Mouse (Mus musculus) stomach, postnatal 0 days (tissue): ENCODE measurements around the gene Tnni1. TPM values are rescaled to one million over a fixed set of nuclear protein-coding genes. Genes with fewer than 3 reads are reported as not detected.

Source experiments
- ATAC-seq: fragments of 200-750 bp; cut with Nextera tagmentation; 2 replicates; pipeline ENCODE4 v1.8.0; 2017; ENCODE audit not compliant: low FRiP score, low TSS enrichment
- DNase-seq: peaks from one replicate; pipeline ENCODE4 v3.0.0-alpha.2; 2016; ENCODE audit warnings: low spot score
- H3K27ac ChIP-seq: fragments of 300-500 bp; sonication (generic); replicated peaks from 2 replicates; pipeline ENCODE4 v1.5.1; 2014; ENCODE audit warnings: mild to moderate bottlenecking, control low read depth
- H3K27me3 ChIP-seq: fragments of 300-500 bp; sonication (generic); 2 replicates; pipeline ENCODE4 v1.6.1; 2014; ENCODE audit warnings: low read length; ENCODE audit not compliant: control insufficient read depth, insufficient read depth
- H3K36me3 ChIP-seq: fragments of 300-500 bp; sonication (generic); 2 replicates; pipeline ENCODE4 v1.6.1; 2014; ENCODE audit warnings: low read length, mixed read lengths; ENCODE audit not compliant: control insufficient read depth, insufficient read depth
- H3K4me1 ChIP-seq: fragments of 300-500 bp; sonication (generic); replicated peaks from 2 replicates; pipeline ENCODE4 v1.6.1; 2014; ENCODE audit warnings: antibody characterized with exemption; ENCODE audit not compliant: control insufficient read depth, insufficient read depth
- H3K4me2 ChIP-seq: fragments of 300-500 bp; sonication (generic); replicated peaks from 2 replicates; pipeline ENCODE4 v1.6.1; 2014; ENCODE audit warnings: low read depth, mild to moderate bottlenecking, control low read depth, moderate library complexity
- H3K4me3 ChIP-seq: fragments of 300-500 bp; sonication (generic); 2 replicates; pipeline ENCODE4 v1.5.1; 2014; ENCODE audit warnings: low read depth, low read length, control low read depth
- H3K9ac ChIP-seq: fragments of 300-500 bp; sonication (generic); 2 replicates; pipeline ENCODE4 v1.6.1; 2014; ENCODE audit warnings: mild to moderate bottlenecking, low read length, control low read depth, mixed read lengths
- H3K9me3 ChIP-seq: fragments of 300-500 bp; sonication (generic); 2 replicates; pipeline ENCODE4 v1.6.1; 2016; ENCODE audit warnings: low read length; ENCODE audit not compliant: control insufficient read depth
- CTCF ChIP-seq: IDR thresholded peaks from 2 replicates; pipeline ENCODE4 v1.5.1; 2016; ENCODE audit warnings: antibody characterized with exemption, low read depth, mild to moderate bottlenecking, moderate library complexity
- EP300 ChIP-seq: optimal IDR thresholded peaks from 2 replicates; pipeline ENCODE3; 2016; ENCODE audit warnings: antibody characterized with exemption
- WGBS: fragments of 180-500 bp; shearing (Covaris S2); extraction: QIAGEN DNeasy Blood & Tissue Kit; methylation state at CpG from one replicate; pipeline ENCODE4 v1.1.7; 2014; 5-methylcytosine and 5-hydroxymethylcytosine counted together
- polyA plus RNA-seq: library from polyadenylated mRNA; unstranded; fragments of >200 nt; fragmentation: Nextera tagmentation; extraction: Ambion mirVana; gene quantifications from 2 replicates; pipeline ENCODE4 v1.2.1, GENCODE M21; 2015

Gene Tnni1
- polyA plus RNA-seq, 1 experiment from 2014 or later, result 4.2 TPM

- Histone ChIP-seq H3K27ac (peak within 1 kb of the TSS; percentile 63; the same call in 1 of the 2 replicates), H3K36me3 (no peaks in the 10 kb centered on the region), H3K4me2 (no peak within 1 kb of the TSS), H3K9me3 (no peaks in the 10 kb centered on the region), H3K27me3 (no peaks in the 10 kb centered on the region), H3K4me3 (no peak within 1 kb of the TSS), H3K4me1 (no peaks in the 10 kb centered on the region), H3K9ac (no peak within 1 kb of the TSS)
- ATAC-seq, result peak; percentile 31; the same call in 1 of the 2 replicates
- 28% methylated on average over 9 of the region's 9 CpGs for WGBS
- no peak for TF ChIP-seq EP300
- TF ChIP-seq CTCF, result no peak
- DNase-seq, result no peak
Measured at GRCm38 (mm10) chr1:135835716-135836483, 56.7 kb downstream of the Tnni1 start, which contains the start of gene Tnnt2. TSS of gene Tnnt2 (plus strand) at chr1:135836354.

GRCm38 (mm10) chr1:135838626-135839025, 59.4 kb downstream of the Tnni1 start:
- DNase-seq, result no peak
- H3K27me3 ChIP-seq, result no peaks in the 10 kb centered on the region
- no peak overlapping the region for H3K4me2 ChIP-seq
- H3K9ac ChIP-seq, result no peak overlapping the region
- TF ChIP-seq EP300, result no peak
- no peak for TF ChIP-seq CTCF
- WGBS, result 71% methylated on average over 4 of the region's 4 CpGs
- H3K9me3 ChIP-seq, result no peaks in the 10 kb centered on the region
- H3K4me1 ChIP-seq, result no peaks in the 10 kb centered on the region
- H3K4me3 ChIP-seq, result no peak overlapping the region
- ATAC-seq, result no peak
- H3K36me3 ChIP-seq, result no peaks in the 10 kb centered on the region
- no peak overlapping the region for H3K27ac ChIP-seq

GRCm38 (mm10) chr1:135839065-135839464, 59.8 kb downstream of the Tnni1 start:
- Histone ChIP-seq H3K4me2 (no peak overlapping the region), H3K4me3 (no peak overlapping the region), H3K9me3 (no peaks in the 10 kb centered on the region), H3K27me3 (no peaks in the 10 kb centered on the region), H3K36me3 (no peaks in the 10 kb centered on the region), H3K4me1 (no peaks in the 10 kb centered on the region), H3K27ac (no peak overlapping the region), H3K9ac (no peak overlapping the region)
- TF ChIP-seq EP300, result no peak
- no peak for TF ChIP-seq CTCF
- no peak for ATAC-seq
- 83% methylated on average over 6 of the region's 6 CpGs for WGBS
- DNase-seq, result no peak

GRCm38 (mm10) chr1:135840675-135841395, 61.6 kb downstream of the Tnni1 start:
- DNase-seq (no peak), ATAC-seq (no peak)
- H3K9me3 ChIP-seq, result no peaks in the 10 kb centered on the region
- no peaks in the 10 kb centered on the region for H3K27me3 ChIP-seq
- WGBS, result 66% methylated on average over 15 of the region's 15 CpGs
- no peak overlapping the region for H3K4me2 ChIP-seq
- TF ChIP-seq EP300, result no peak
- no peaks in the 10 kb centered on the region for H3K4me1 ChIP-seq
- H3K4me3 ChIP-seq, result no peak overlapping the region
- no peak overlapping the region for H3K9ac ChIP-seq
- no peak overlapping the region for H3K27ac ChIP-seq
- H3K36me3 ChIP-seq, result no peaks in the 10 kb centered on the region

GRCm38 (mm10) chr1:135843519-135844262, 64.5 kb downstream of the Tnni1 start:
- 89% methylated on average over 10 of the region's 10 CpGs for WGBS
- Histone ChIP-seq H3K4me1 (no peaks in the 10 kb centered on the region), H3K9me3 (no peaks in the 10 kb centered on the region), H3K36me3 (no peaks in the 10 kb centered on the region), H3K27ac (no peak overlapping the region), H3K9ac (no peak overlapping the region), H3K4me3 (no peak overlapping the region), H3K27me3 (no peaks in the 10 kb centered on the region), H3K4me2 (no peak overlapping the region)
- no peak for DNase-seq
- no peak for TF ChIP-seq CTCF
- TF ChIP-seq EP300, result no peak
- ATAC-seq, result no peak
